Comparison of ENCODE assay signal across 16 mouse cellular contexts in the genomic region with DNA sequence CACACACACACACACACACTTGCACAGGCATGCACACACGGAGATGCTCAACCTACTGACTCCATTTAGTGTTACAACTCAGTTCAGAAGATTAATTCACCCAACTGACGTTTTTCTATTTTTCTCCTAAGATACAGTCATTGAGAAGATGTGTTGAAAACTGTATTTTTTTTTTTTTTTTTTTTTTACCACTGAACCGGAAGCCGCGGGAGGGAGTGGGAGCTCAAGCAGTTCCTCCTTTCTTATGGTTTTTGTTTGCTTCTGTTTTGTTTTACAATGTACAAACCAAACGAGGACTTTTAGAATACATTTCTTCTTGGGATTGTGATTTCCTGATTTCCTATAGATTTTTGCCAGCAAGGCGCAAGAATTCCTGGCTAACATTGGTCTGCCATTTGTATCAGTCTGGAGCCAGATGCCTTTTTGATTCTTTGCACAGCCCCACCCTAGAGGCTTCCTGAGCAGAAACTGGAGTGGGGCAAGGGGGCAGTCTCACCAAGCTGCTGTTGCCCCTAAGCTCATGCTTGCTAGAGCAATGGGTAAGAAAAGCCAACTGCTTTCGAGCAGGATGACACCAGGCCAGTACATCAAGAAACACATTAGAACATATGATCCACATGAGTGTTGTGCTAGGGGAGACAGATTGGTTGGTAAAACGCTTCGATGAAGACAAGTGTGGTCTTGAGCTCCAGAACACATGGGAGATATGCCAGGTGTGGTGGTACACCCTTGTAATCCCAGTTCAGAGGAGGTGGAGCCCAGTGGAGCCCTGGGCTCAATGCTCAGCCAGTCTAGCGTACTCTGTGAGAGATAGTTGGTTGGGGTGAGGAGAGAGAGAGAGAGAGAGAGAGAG. TPM values are rescaled to one million over a fixed set of nuclear protein-coding genes. Genes with fewer than 3 reads are reported as not detected.
DNase-seq lines count a peak whose midpoint lies in the region; ATAC-seq and TF ChIP-seq lines count a peak whose summit lies in the region.
"Had no signal": no experiment of that assay in that cellular context is flagged by ENCODE, and none has a peak within 500 bp of the region (broad histone marks: within the 10 kb centered on the region; RNA-seq: fewer than 3 reads in every experiment).

No protein-coding gene starts in this region.

- no peaks in the 10 kb centered on the region for H3K9me3 ChIP-seq in intestine, embryonic 16.5 days (ENCODE audit: control insufficient read depth, low read length)
- H3K9me3 ChIP-seq in intestine, postnatal 0 days (ENCODE audit: control insufficient read depth) = no peaks in the 10 kb centered on the region
- H3K9me3 ChIP-seq: limb, embryonic 13.5 days; midbrain, embryonic 12.5 days had no signal

- no peak overlapping the region for H3K4me3 ChIP-seq in thymus, adult 2 months (ENCODE audit: control insufficient read depth, insufficient read depth, low read length)
- no peak overlapping the region for H3K4me3 ChIP-seq in lung, adult 2 months (replicated peaks; ENCODE audit: extremely low read depth, low read depth, low read length)
- no peak overlapping the region for H3K4me3 ChIP-seq in intestine, embryonic 16.5 days (ENCODE audit: low read length)
- H3K4me3 ChIP-seq in intestine, postnatal 0 days (ENCODE audit: low read depth, low read length) = no peak overlapping the region
- H3K4me3 ChIP-seq: limb, embryonic 13.5 days; midbrain, embryonic 12.5 days had no signal

- no peaks in the 10 kb centered on the region for H3K36me3 ChIP-seq in thymus, adult 2 months (ENCODE audit: control insufficient read depth, insufficient read depth, low read length)
- no peaks in the 10 kb centered on the region for H3K36me3 ChIP-seq in intestine, embryonic 16.5 days (ENCODE audit: control insufficient read depth, insufficient read depth, low read length)
- H3K36me3 ChIP-seq in intestine, postnatal 0 days (ENCODE audit: control insufficient read depth, insufficient read depth) = no peaks in the 10 kb centered on the region
- H3K36me3 ChIP-seq: limb, embryonic 13.5 days; midbrain, embryonic 12.5 days had no signal

- TF ChIP-seq POLR2A in thymus, adult 2 months (IDR thresholded peaks at IDR 0.05; ENCODE audit: control insufficient read depth, extremely low read depth, insufficient read depth, low read length, poor library complexity) = no peak
- TF ChIP-seq POLR2A in lung, adult 2 months (IDR thresholded peaks at IDR 0.05; ENCODE audit: borderline replicate concordance, extremely low read depth, low read depth, low read length) = no peak

- no peak overlapping the region for H3K4me2 ChIP-seq in intestine, embryonic 16.5 days (ENCODE audit: low read depth, low read length)
- no peak overlapping the region for H3K4me2 ChIP-seq in intestine, postnatal 0 days (replicated peaks; ENCODE audit: low read depth)
- H3K4me2 ChIP-seq: limb, embryonic 13.5 days; lung, embryonic 14.5 days; midbrain, embryonic 12.5 days had no signal

- H3K27me3 ChIP-seq in thymus, adult 2 months (ENCODE audit: control insufficient read depth, insufficient read depth, low read length) = no peaks in the 10 kb centered on the region
- H3K27me3 ChIP-seq in intestine, embryonic 16.5 days (replicated peaks; ENCODE audit: control insufficient read depth, insufficient read depth, low read length) = no peaks in the 10 kb centered on the region
- H3K27me3 ChIP-seq in intestine, postnatal 0 days (replicated peaks; ENCODE audit: control insufficient read depth, insufficient read depth, low read length) = no peaks in the 10 kb centered on the region
- H3K27me3 ChIP-seq: limb, embryonic 13.5 days; midbrain, embryonic 12.5 days had no signal

- peak; percentile 58 for DNase-seq in CD4-positive, CD25-positive, alpha-beta regulatory T cell, adult 2 months (ENCODE audit: low read depth, low spot score)
- DNase-seq in T-cell, adult 2 months (ENCODE audit: low spot score) = peak; percentile 26
- DNase-seq in thymus, adult 2 months = peak; percentile 39
- no peak for DNase-seq in lung, adult 2 months
- DNase-seq in yolk sac, embryonic 10.5 days (ENCODE audit: low spot score) = no peak
- DNase-seq: gastrocnemius, postnatal 25 days; kidney, postnatal 14 days; layer of hippocampus, postnatal 36 days had no signal

- peak; percentile 78 for ATAC-seq in megakaryocyte, adult 5-6 weeks (ENCODE audit: poor library complexity, severe bottlenecking)
- no peak for ATAC-seq in intestine, embryonic 16.5 days
- ATAC-seq in intestine, postnatal 0 days = no peak
- ATAC-seq: forebrain, embryonic 16.5 days; hindbrain, embryonic 16.5 days had no signal

- TF ChIP-seq CTCF in thymus, adult 2 months (IDR thresholded peaks at IDR 0.05; ENCODE audit: borderline replicate concordance, control insufficient read depth, extremely low read depth, insufficient read depth, low read length, poor library complexity) = no peak
- TF ChIP-seq CTCF in lung, adult 2 months (IDR thresholded peaks at IDR 0.05; ENCODE audit: insufficient read depth, low read length) = no peak
- TF ChIP-seq CTCF in intestine, postnatal 0 days (IDR thresholded peaks at IDR 0.05; ENCODE audit: low read depth) = no peak

- H3K4me1 ChIP-seq in thymus, adult 2 months (replicated peaks; ENCODE audit: control insufficient read depth, insufficient read depth, low read length) = peaks cover 14% of the 10 kb centered on the region
- no peaks in the 10 kb centered on the region for H3K4me1 ChIP-seq in lung, adult 2 months (ENCODE audit: control insufficient read depth, insufficient read depth, low read length)
- H3K4me1 ChIP-seq in intestine, embryonic 16.5 days (ENCODE audit: control insufficient read depth, insufficient read depth, low read length) = no peaks in the 10 kb centered on the region
- no peaks in the 10 kb centered on the region for H3K4me1 ChIP-seq in intestine, postnatal 0 days (replicated peaks; ENCODE audit: control insufficient read depth, insufficient read depth, low read length)
- H3K4me1 ChIP-seq: limb, embryonic 13.5 days; midbrain, embryonic 12.5 days had no signal

- WGBS in thymus, adult 2 months = 8% methylated on average over 11 of the region's 11 CpGs
- WGBS in lung, adult 2 months = 60% methylated on average over 11 of the region's 11 CpGs
- WGBS in intestine, embryonic 16.5 days = 84% methylated on average over 11 of the region's 11 CpGs
- 78% methylated on average over 11 of the region's 11 CpGs for WGBS in intestine, postnatal 0 days

- H3K9ac ChIP-seq in intestine, embryonic 16.5 days (ENCODE audit: low read depth, low read length) = no peak overlapping the region
- H3K9ac ChIP-seq in intestine, postnatal 0 days (ENCODE audit: low read depth, low read length) = no peak overlapping the region
- H3K9ac ChIP-seq: limb, embryonic 13.5 days; lung, embryonic 14.5 days; midbrain, embryonic 12.5 days had no signal

- peak overlapping the region; percentile 90 for H3K27ac ChIP-seq in thymus, adult 2 months (ENCODE audit: control insufficient read depth, insufficient read depth, low read length)
- no peak overlapping the region for H3K27ac ChIP-seq in intestine, embryonic 16.5 days (ENCODE audit: low read length)
- no peak overlapping the region for H3K27ac ChIP-seq in intestine, postnatal 0 days (ENCODE audit: low read depth, low read length)
- H3K27ac ChIP-seq: limb, embryonic 13.5 days; midbrain, embryonic 12.5 days had no signal

RNA-seq across cellular contexts. Expression of a gene that starts 9.2 kb away (rescaled TPM):
- total RNA-seq in megakaryocyte, adult 5-6 weeks (2015) = 161 and 164 TPM in 2 replicates
- 155 and 169 TPM in 2 replicates for total RNA-seq in megakaryocyte, adult 5-6 weeks (2017)
- 11.0 and 11.4 TPM in 2 replicates for polyA plus RNA-seq in thymus, adult 2 months (2012; rRNA removed)
- 1.0 and 1.5 TPM in 2 replicates for polyA plus RNA-seq in lung, adult 2 months (2012; rRNA removed)
- 6.1 and 6.9 TPM in 2 replicates for polyA plus RNA-seq in intestine, embryonic 16.5 days (2015; fragmentation: Nextera tagmentation; extraction: Ambion mirVana)
- 3.2 TPM in 2 replicates for polyA plus RNA-seq in intestine, postnatal 0 days (2015; fragmentation: Nextera tagmentation; extraction: Ambion mirVana)

Comparison
In these comparisons a context has a peak if more than half of its experiments do, and no peak if none do; other contexts are left out.
1. DNase-seq: peak in CD4-positive, CD25-positive, alpha-beta regulatory T cell, adult 2 months (single experiment), T-cell, adult 2 months (single experiment) and thymus, adult 2 months (single experiment); none in lung, adult 2 months (single experiment) and yolk sac, embryonic 10.5 days (single experiment).